Mouse (Mus musculus): Measurements from ENCODE around the gene Hsd11b2. TPM values are rescaled to one million over a fixed set of nuclear protein-coding genes. Genes with fewer than 3 reads are reported as not detected.

Hsd11b2 gene
- polyA plus RNA-seq (2014; fragmentation: Illumina TruSeq; extraction: RNeasy Lipid Tissue Mini Kit (QIAGEN cat#74804); ENCODE audit: low replicate concordance) = 0.89 TPM

GRCm38 (mm10) chr8:105518436-105519313 lies at the start of gene Hsd11b2:
Gene Hsd11b2, plus strand, starts transcription at chr8:105518755.

GRCm38 (mm10) chr8:105471314-105472015 lies 47.1 kb upstream of the Hsd11b2 start, which contains the start of gene Tppp3:
Gene Tppp3, minus strand, starts transcription at chr8:105471526.

GRCm38 (mm10) chr8:105496439-105497180 lies 21.9 kb upstream of the Hsd11b2 start, which contains the start of gene Zdhhc1:
Gene Zdhhc1, minus strand, starts transcription at chr8:105496902.

GRCm38 (mm10) chr8:105565952-105566702 lies 47.6 kb downstream of the Hsd11b2 start, which contains the start of gene Atp6v0d1:
Gene Atp6v0d1, minus strand, starts transcription at chr8:105566047.

Other genes with a start within 250 kb of the Hsd11b2 start
- gene Hsf4, start 249.0 kb upstream of the Hsd11b2 start, polyA plus RNA-seq (2014; fragmentation: Illumina TruSeq; extraction: RNeasy Lipid Tissue Mini Kit (QIAGEN cat#74804); ENCODE audit: low replicate concordance) = not detected
- gene Nol3, start 242.6 kb upstream of the Hsd11b2 start, polyA plus RNA-seq (2014; fragmentation: Illumina TruSeq; extraction: RNeasy Lipid Tissue Mini Kit (QIAGEN cat#74804); ENCODE audit: low replicate concordance) = 0.11 TPM
- gene 4931428F04Rik, start 228.9 kb upstream of the Hsd11b2 start, polyA plus RNA-seq (2014; fragmentation: Illumina TruSeq; extraction: RNeasy Lipid Tissue Mini Kit (QIAGEN cat#74804); ENCODE audit: low replicate concordance) = not detected
- not detected for gene Exoc3l, start 222.7 kb upstream of the Hsd11b2 start, polyA plus RNA-seq (2014; fragmentation: Illumina TruSeq; extraction: RNeasy Lipid Tissue Mini Kit (QIAGEN cat#74804); ENCODE audit: low replicate concordance)
- 6.3 TPM for gene E2f4, start 221.1 kb upstream of the Hsd11b2 start, polyA plus RNA-seq (2014; fragmentation: Illumina TruSeq; extraction: RNeasy Lipid Tissue Mini Kit (QIAGEN cat#74804); ENCODE audit: low replicate concordance)
- 3.3 TPM for gene Elmo3, start 213.2 kb upstream of the Hsd11b2 start, polyA plus RNA-seq (2014; fragmentation: Illumina TruSeq; extraction: RNeasy Lipid Tissue Mini Kit (QIAGEN cat#74804); ENCODE audit: low replicate concordance)
- 0.19 TPM for gene Lrrc29, start 192.5 kb upstream of the Hsd11b2 start, polyA plus RNA-seq (2014; fragmentation: Illumina TruSeq; extraction: RNeasy Lipid Tissue Mini Kit (QIAGEN cat#74804); ENCODE audit: low replicate concordance)
- 9.5 TPM for gene Tmem208, start 192.4 kb upstream of the Hsd11b2 start, polyA plus RNA-seq (2014; fragmentation: Illumina TruSeq; extraction: RNeasy Lipid Tissue Mini Kit (QIAGEN cat#74804); ENCODE audit: low replicate concordance)
- 0.11 TPM for gene Fhod1, start 170.8 kb upstream of the Hsd11b2 start, polyA plus RNA-seq (2014; fragmentation: Illumina TruSeq; extraction: RNeasy Lipid Tissue Mini Kit (QIAGEN cat#74804); ENCODE audit: low replicate concordance)
- gene Slc9a5, start 169.9 kb upstream of the Hsd11b2 start, polyA plus RNA-seq (2014; fragmentation: Illumina TruSeq; extraction: RNeasy Lipid Tissue Mini Kit (QIAGEN cat#74804); ENCODE audit: low replicate concordance) = not detected
- gene Plekhg4, start 145.5 kb upstream of the Hsd11b2 start, polyA plus RNA-seq (2014; fragmentation: Illumina TruSeq; extraction: RNeasy Lipid Tissue Mini Kit (QIAGEN cat#74804); ENCODE audit: low replicate concordance) = not detected
- not detected for gene Kctd19, start 105.3 kb upstream of the Hsd11b2 start, polyA plus RNA-seq (2014; fragmentation: Illumina TruSeq; extraction: RNeasy Lipid Tissue Mini Kit (QIAGEN cat#74804); ENCODE audit: low replicate concordance)
- gene Lrrc36, start 105.2 kb upstream of the Hsd11b2 start, polyA plus RNA-seq (2014; fragmentation: Illumina TruSeq; extraction: RNeasy Lipid Tissue Mini Kit (QIAGEN cat#74804); ENCODE audit: low replicate concordance) = not detected
- gene Tppp3, start 47.2 kb upstream of the Hsd11b2 start, polyA plus RNA-seq (2014; fragmentation: Illumina TruSeq; extraction: RNeasy Lipid Tissue Mini Kit (QIAGEN cat#74804); ENCODE audit: low replicate concordance) = not detected
- gene Zdhhc1, start 21.9 kb upstream of the Hsd11b2 start, polyA plus RNA-seq (2014; fragmentation: Illumina TruSeq; extraction: RNeasy Lipid Tissue Mini Kit (QIAGEN cat#74804); ENCODE audit: low replicate concordance) = 0.45 TPM
- gene Atp6v0d1, start 47.3 kb downstream of the Hsd11b2 start, polyA plus RNA-seq (2014; fragmentation: Illumina TruSeq; extraction: RNeasy Lipid Tissue Mini Kit (QIAGEN cat#74804); ENCODE audit: low replicate concordance) = 8.5 TPM
- 0.11 TPM for gene Ripor1, start 86.5 kb downstream of the Hsd11b2 start, polyA plus RNA-seq (2014; fragmentation: Illumina TruSeq; extraction: RNeasy Lipid Tissue Mini Kit (QIAGEN cat#74804); ENCODE audit: low replicate concordance)
- 64.9 TPM for gene Ctcf, start 117.8 kb downstream of the Hsd11b2 start, polyA plus RNA-seq (2014; fragmentation: Illumina TruSeq; extraction: RNeasy Lipid Tissue Mini Kit (QIAGEN cat#74804); ENCODE audit: low replicate concordance)
- not detected for gene Agrp, start 118.6 kb downstream of the Hsd11b2 start, polyA plus RNA-seq (2014; fragmentation: Illumina TruSeq; extraction: RNeasy Lipid Tissue Mini Kit (QIAGEN cat#74804); ENCODE audit: low replicate concordance)
- 0.30 TPM for gene Carmil2, start 167.5 kb downstream of the Hsd11b2 start, polyA plus RNA-seq (2014; fragmentation: Illumina TruSeq; extraction: RNeasy Lipid Tissue Mini Kit (QIAGEN cat#74804); ENCODE audit: low replicate concordance)
- gene Acd, start 182.3 kb downstream of the Hsd11b2 start, polyA plus RNA-seq (2014; fragmentation: Illumina TruSeq; extraction: RNeasy Lipid Tissue Mini Kit (QIAGEN cat#74804); ENCODE audit: low replicate concordance) = 0.85 TPM
- not detected for gene Pard6a, start 182.4 kb downstream of the Hsd11b2 start, polyA plus RNA-seq (2014; fragmentation: Illumina TruSeq; extraction: RNeasy Lipid Tissue Mini Kit (QIAGEN cat#74804); ENCODE audit: low replicate concordance)
- gene 4933405L10Rik, start 188.9 kb downstream of the Hsd11b2 start, polyA plus RNA-seq (2014; fragmentation: Illumina TruSeq; extraction: RNeasy Lipid Tissue Mini Kit (QIAGEN cat#74804); ENCODE audit: low replicate concordance) = not detected
- not detected for gene Enkd1, start 189.5 kb downstream of the Hsd11b2 start, polyA plus RNA-seq (2014; fragmentation: Illumina TruSeq; extraction: RNeasy Lipid Tissue Mini Kit (QIAGEN cat#74804); ENCODE audit: low replicate concordance)
- gene Gfod2, start 239.9 kb downstream of the Hsd11b2 start, polyA plus RNA-seq (2014; fragmentation: Illumina TruSeq; extraction: RNeasy Lipid Tissue Mini Kit (QIAGEN cat#74804); ENCODE audit: low replicate concordance) = 0.22 TPM

All from small intestine, adult 10 weeks (tissue).